Comparison of ENCODE assay signal across 8 mouse cellular contexts in the genomic region with DNA sequence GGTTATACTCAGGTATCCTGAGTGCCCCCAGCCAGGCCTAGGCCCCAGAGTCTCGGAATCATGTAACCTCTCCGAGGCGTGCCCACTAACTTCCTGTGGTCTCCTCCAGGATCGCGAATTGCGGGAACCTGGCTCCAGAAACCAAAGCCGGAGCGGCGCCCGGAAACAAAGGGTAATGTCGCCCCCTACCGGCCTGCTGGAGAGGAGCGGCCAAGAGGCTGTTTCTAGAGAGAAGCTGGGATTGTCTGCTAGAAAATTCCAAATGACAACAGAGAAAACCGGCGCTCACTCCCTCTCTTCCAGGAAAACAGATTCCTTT. TPM values are rescaled to one million over a fixed set of nuclear protein-coding genes. Genes with fewer than 3 reads are reported as not detected.
DNase-seq lines count a peak whose midpoint lies in the region; ATAC-seq and TF ChIP-seq lines count a peak whose summit lies in the region.

No protein-coding gene starts in this region.

- peak; percentile 88 for DNase-seq in 3T3-L1 (ENCODE audit: low read depth, low spot score)
- peak; percentile 75 for DNase-seq in adipocyte (ENCODE audit: low spot score)
- DNase-seq in embryo, embryonic 10 days (ENCODE audit: low spot score): peak; percentile 87
- peak; percentile 62 to 79 for DNase-seq in heart, adult 2 months
- peak; percentile 28 to 65 for DNase-seq in kidney, adult 8-10 months
- peak; percentile 81 for DNase-seq in midbrain, postnatal 0 days (ENCODE audit: low spot score)

- peak overlapping the region; percentile 94 for H3K4me2 ChIP-seq in limb, embryonic 15.5 days
- peak overlapping the region; percentile 93 for H3K4me2 ChIP-seq in midbrain, postnatal 0 days (ENCODE audit: low read depth, low read length, poor library complexity, severe bottlenecking)
- peak overlapping the region; percentile 98 for H3K4me2 ChIP-seq in stomach, embryonic 16.5 days (ENCODE audit: low read depth, low read length)

- H3K9ac ChIP-seq in heart, adult 2 months (ENCODE audit: low read depth, low read length): peak overlapping the region; percentile 37
- H3K9ac ChIP-seq in limb, embryonic 15.5 days: peak overlapping the region; percentile 33
- peak overlapping the region; percentile 33 for H3K9ac ChIP-seq in midbrain, postnatal 0 days (replicated peaks; ENCODE audit: low read length, poor library complexity, severe bottlenecking)
- peak overlapping the region; percentile 72 for H3K9ac ChIP-seq in stomach, embryonic 16.5 days (ENCODE audit: low read length)

- TF ChIP-seq POLR2A in heart, adult 2 months (IDR thresholded peaks at IDR 0.05; ENCODE audit: insufficient read depth, low read depth, low read length): no peak

- peak overlapping the region; percentile 56 for H3K4me3 ChIP-seq in heart, adult 2 months
- H3K4me3 ChIP-seq in limb, embryonic 15.5 days: peak overlapping the region; percentile 54
- H3K4me3 ChIP-seq in midbrain, postnatal 0 days (ENCODE audit: low read depth, low read length): peak overlapping the region; percentile 48
- H3K4me3 ChIP-seq in stomach, embryonic 16.5 days (replicated peaks; ENCODE audit: low read length): peak overlapping the region; percentile 60

- H3K27ac ChIP-seq in heart, adult 2 months: no peak overlapping the region
- H3K27ac ChIP-seq in limb, embryonic 15.5 days: no peak overlapping the region
- H3K27ac ChIP-seq in midbrain, postnatal 0 days (ENCODE audit: low read depth, low read length): no peak overlapping the region
- H3K27ac ChIP-seq in stomach, embryonic 16.5 days (ENCODE audit: low read length): no peak overlapping the region

- H3K27me3 ChIP-seq in heart, adult 2 months (ENCODE audit: control insufficient read depth, insufficient read depth, low read length): peaks cover 5% of the 10 kb centered on the region; the same call in 1 of the 2 replicates
- H3K27me3 ChIP-seq in limb, embryonic 15.5 days: peaks cover 67% of the 10 kb centered on the region
- peaks cover 22% of the 10 kb centered on the region for H3K27me3 ChIP-seq in midbrain, postnatal 0 days (ENCODE audit: insufficient read depth, low read length)
- peaks cover 42% of the 10 kb centered on the region for H3K27me3 ChIP-seq in stomach, embryonic 16.5 days (ENCODE audit: control insufficient read depth, insufficient read depth, low read length)

- peak; percentile 96 for TF ChIP-seq CTCF in heart, adult 2 months (IDR thresholded peaks at IDR 0.05)
- peak; percentile 96 for TF ChIP-seq CTCF in midbrain, postnatal 0 days (IDR thresholded peaks at IDR 0.05)

- H3K4me1 ChIP-seq in heart, adult 2 months (ENCODE audit: control insufficient read depth, insufficient read depth, low read length): peaks cover 2% of the 10 kb centered on the region
- H3K4me1 ChIP-seq in limb, embryonic 15.5 days: peaks cover 25% of the 10 kb centered on the region
- no peaks in the 10 kb centered on the region for H3K4me1 ChIP-seq in midbrain, postnatal 0 days (ENCODE audit: insufficient read depth, low read length)
- peaks cover 3% of the 10 kb centered on the region; the same call in 1 of the 2 replicates for H3K4me1 ChIP-seq in stomach, embryonic 16.5 days (ENCODE audit: control insufficient read depth, insufficient read depth, low read length)

- no peaks in the 10 kb centered on the region for H3K9me3 ChIP-seq in limb, embryonic 15.5 days
- no peaks in the 10 kb centered on the region for H3K9me3 ChIP-seq in midbrain, postnatal 0 days (ENCODE audit: low read length)
- H3K9me3 ChIP-seq in stomach, embryonic 16.5 days (replicated peaks; ENCODE audit: control insufficient read depth, low read length): no peaks in the 10 kb centered on the region

- no peak; the same call in 1 of the 2 replicates for TF ChIP-seq EP300 in heart, adult 2 months (IDR thresholded peaks at IDR 0.05; ENCODE audit: insufficient read depth, low read depth, low read length)

- WGBS in heart, adult 2 months: under 1% methylated on average over 15 of the region's 15 CpGs
- 0% methylated on average over 15 of the region's 15 CpGs for WGBS in limb, embryonic 15.5 days
- WGBS in midbrain, postnatal 0 days: under 1% methylated on average over 15 of the region's 15 CpGs
- WGBS in stomach, embryonic 16.5 days: under 1% methylated on average over 15 of the region's 15 CpGs

- intact Hi-C loops in heart, adult 2 months (cut with DNase I): loop anchor here (2.0 to 10.0 kb wide), 5 partner anchors 88 to 568 kb away; no protein-coding TSS in a partner anchor

- no peaks in the 10 kb centered on the region for H3K36me3 ChIP-seq in heart, adult 2 months (ENCODE audit: control insufficient read depth, insufficient read depth, low read length)
- H3K36me3 ChIP-seq in limb, embryonic 15.5 days: no peaks in the 10 kb centered on the region
- H3K36me3 ChIP-seq in midbrain, postnatal 0 days (ENCODE audit: insufficient read depth, low read length): no peaks in the 10 kb centered on the region
- H3K36me3 ChIP-seq in stomach, embryonic 16.5 days (ENCODE audit: control insufficient read depth, insufficient read depth, low read length): no peaks in the 10 kb centered on the region

- no peak for ATAC-seq in limb, embryonic 15.5 days (ENCODE audit: insufficient number of reproducible peaks, low FRiP score, low TSS enrichment, low read depth)
- peak; percentile 22; the same call in 1 of the 2 replicates for ATAC-seq in midbrain, postnatal 0 days (ENCODE audit: low FRiP score)
- 0 out of 2 replicates have a peak, but pooled peaks have one; percentile 25 for ATAC-seq in stomach, embryonic 16.5 days (ENCODE audit: insufficient read depth, low FRiP score)

- no peaks in the 10 kb centered on the region for H3K79me2 ChIP-seq in heart, adult 2 months (replicated peaks; ENCODE audit: control insufficient read depth, insufficient read depth, low read length)

RNA-seq across cellular contexts. Expression of a gene that starts 3.4 kb away (rescaled TPM):
- total RNA-seq in heart, adult 2 months (2021): not detected
- not detected in 2 replicates for polyA plus RNA-seq in heart, adult 2 months (2012; rRNA removed)
- polyA plus RNA-seq in limb, embryonic 15.5 days (2015; fragmentation: Nextera tagmentation; extraction: Ambion mirVana): 5.0 and 14.4 TPM in 2 replicates
- not detected in 2 replicates for total RNA-seq in midbrain, postnatal 0 days (2014; rRNA removed)
- not detected in 2 replicates for polyA plus RNA-seq in midbrain, postnatal 0 days (2015; fragmentation: Nextera tagmentation; extraction: Ambion mirVana)
- 0.10 and 2.0 TPM in 2 replicates for polyA plus RNA-seq in stomach, embryonic 16.5 days (2015; fragmentation: Nextera tagmentation; extraction: Ambion mirVana)

RNA-seq across cellular contexts. Expression of a gene that starts 3.9 kb away (rescaled TPM):
- total RNA-seq in heart, adult 2 months (2021): not detected
- not detected in 2 replicates for polyA plus RNA-seq in heart, adult 2 months (2012; rRNA removed)
- polyA plus RNA-seq in limb, embryonic 15.5 days (2015; fragmentation: Nextera tagmentation; extraction: Ambion mirVana): 0.12 and 0.19 TPM in 2 replicates
- total RNA-seq in midbrain, postnatal 0 days (2014; rRNA removed): 0.94 TPM in 1 of 2 replicates, not detected in the other
- polyA plus RNA-seq in midbrain, postnatal 0 days (2015; fragmentation: Nextera tagmentation; extraction: Ambion mirVana): 0.07 TPM in 1 of 2 replicates, not detected in the other
- not detected in 2 replicates for polyA plus RNA-seq in stomach, embryonic 16.5 days (2015; fragmentation: Nextera tagmentation; extraction: Ambion mirVana)

RNA-seq across cellular contexts. Expression of a gene that starts 17.5 kb away (rescaled TPM):
- not detected for total RNA-seq in heart, adult 2 months (2021)
- not detected in 2 replicates for polyA plus RNA-seq in heart, adult 2 months (2012; rRNA removed)
- 14.3 and 38.1 TPM in 2 replicates for polyA plus RNA-seq in limb, embryonic 15.5 days (2015; fragmentation: Nextera tagmentation; extraction: Ambion mirVana)
- 0.49 TPM in 1 of 2 replicates, not detected in the other for total RNA-seq in midbrain, postnatal 0 days (2014; rRNA removed)
- polyA plus RNA-seq in midbrain, postnatal 0 days (2015; fragmentation: Nextera tagmentation; extraction: Ambion mirVana): not detected in 2 replicates
- polyA plus RNA-seq in stomach, embryonic 16.5 days (2015; fragmentation: Nextera tagmentation; extraction: Ambion mirVana): 0.16 and 5.7 TPM in 2 replicates

RNA-seq across cellular contexts. Expression of a gene that starts 26.7 kb away (rescaled TPM):
- total RNA-seq in heart, adult 2 months (2021): 10 to 100 TPM; 44.1 to 47.2 TPM
- 25.8 and 37.2 TPM in 2 replicates for polyA plus RNA-seq in heart, adult 2 months (2012; rRNA removed)
- polyA plus RNA-seq in limb, embryonic 15.5 days (2015; fragmentation: Nextera tagmentation; extraction: Ambion mirVana): 176 and 179 TPM in 2 replicates
- 64.5 and 78.8 TPM in 2 replicates for total RNA-seq in midbrain, postnatal 0 days (2014; rRNA removed)
- polyA plus RNA-seq in midbrain, postnatal 0 days (2015; fragmentation: Nextera tagmentation; extraction: Ambion mirVana): 91.0 and 92.7 TPM in 2 replicates
- 147 and 150 TPM in 2 replicates for polyA plus RNA-seq in stomach, embryonic 16.5 days (2015; fragmentation: Nextera tagmentation; extraction: Ambion mirVana)

RNA-seq across cellular contexts. Expression of a gene that starts 30.7 kb away (rescaled TPM):
- total RNA-seq in heart, adult 2 months (2021): not detected
- polyA plus RNA-seq in heart, adult 2 months (2012; rRNA removed): 0.09 and 0.31 TPM in 2 replicates
- polyA plus RNA-seq in limb, embryonic 15.5 days (2015; fragmentation: Nextera tagmentation; extraction: Ambion mirVana): 0.55 and 1.8 TPM in 2 replicates
- total RNA-seq in midbrain, postnatal 0 days (2014; rRNA removed): 15.8 and 16.2 TPM in 2 replicates
- 16.7 and 18.9 TPM in 2 replicates for polyA plus RNA-seq in midbrain, postnatal 0 days (2015; fragmentation: Nextera tagmentation; extraction: Ambion mirVana)
- 3.0 and 5.7 TPM in 2 replicates for polyA plus RNA-seq in stomach, embryonic 16.5 days (2015; fragmentation: Nextera tagmentation; extraction: Ambion mirVana)
